ENCODE assay signal across 13 mouse cellular contexts in genomic region chr11:40713858-40714257, GRCm38 (mm10). TPM values are rescaled to one million over a fixed set of nuclear protein-coding genes. Genes with fewer than 3 reads are reported as not detected.
DNase-seq lines count a peak whose midpoint lies in the region; ATAC-seq lines count a peak whose summit lies in the region.
"Had no signal": no experiment of that assay in that cellular context is flagged by ENCODE, and none has a peak within 500 bp of the region (broad histone marks: within the 10 kb centered on the region; RNA-seq: fewer than 3 reads in every experiment).

No protein-coding gene starts in this region.

- 80% methylated on average over 8 of the region's 8 CpGs for WGBS in kidney, embryonic 16.5 days
- WGBS in hindbrain, embryonic 13.5 days: 85% methylated on average over 8 of the region's 8 CpGs

- H3K9me3 ChIP-seq in kidney, embryonic 16.5 days (ENCODE audit: low read length): no peaks in the 10 kb centered on the region
- H3K9me3 ChIP-seq in hindbrain, embryonic 13.5 days: no peaks in the 10 kb centered on the region
- H3K9me3 ChIP-seq: heart, embryonic 15.5 days; midbrain, embryonic 13.5 days; neural tube, embryonic 15.5 days had no signal

- no peak overlapping the region for H3K9ac ChIP-seq in kidney, embryonic 16.5 days (replicated peaks; ENCODE audit: low read length)
- H3K9ac ChIP-seq in hindbrain, embryonic 13.5 days: no peak overlapping the region
- H3K9ac ChIP-seq: heart, embryonic 15.5 days; liver, embryonic 14.5 days; midbrain, embryonic 13.5 days; neural tube, embryonic 15.5 days had no signal

- H3K4me1 ChIP-seq in kidney, embryonic 16.5 days (ENCODE audit: insufficient read depth, low read length): no peaks in the 10 kb centered on the region
- H3K4me1 ChIP-seq in hindbrain, embryonic 13.5 days (replicated peaks): no peaks in the 10 kb centered on the region
- H3K4me1 ChIP-seq: heart, embryonic 15.5 days; midbrain, embryonic 13.5 days; neural tube, embryonic 15.5 days had no signal

- H3K27me3 ChIP-seq in kidney, embryonic 16.5 days (ENCODE audit: insufficient read depth, low read length): no peaks in the 10 kb centered on the region
- no peaks in the 10 kb centered on the region for H3K27me3 ChIP-seq in hindbrain, embryonic 13.5 days
- H3K27me3 ChIP-seq: heart, embryonic 15.5 days; midbrain, embryonic 13.5 days; neural tube, embryonic 15.5 days had no signal

- H3K36me3 ChIP-seq in kidney, embryonic 16.5 days (ENCODE audit: insufficient read depth, low read length): peaks cover 62% of the 10 kb centered on the region
- H3K36me3 ChIP-seq in hindbrain, embryonic 13.5 days: peaks cover 7% of the 10 kb centered on the region; the same call in 1 of the 2 replicates
- H3K36me3 ChIP-seq: neural tube, embryonic 15.5 days had no signal

- H3K4me3 ChIP-seq in kidney, embryonic 16.5 days (ENCODE audit: low read length): no peak overlapping the region
- H3K4me3 ChIP-seq in hindbrain, embryonic 13.5 days: no peak overlapping the region
- H3K4me3 ChIP-seq: heart, embryonic 15.5 days; midbrain, embryonic 13.5 days; neural tube, embryonic 15.5 days had no signal

- no peak overlapping the region for H3K4me2 ChIP-seq in kidney, embryonic 16.5 days (replicated peaks; ENCODE audit: low read depth, low read length)
- H3K4me2 ChIP-seq in hindbrain, embryonic 13.5 days: no peak overlapping the region
- H3K4me2 ChIP-seq: heart, embryonic 15.5 days; midbrain, embryonic 13.5 days; neural tube, embryonic 15.5 days had no signal

- peak; percentile 32 for DNase-seq in adrenal gland, adult 2 months
- DNase-seq in adrenal gland, postnatal 4 days (ENCODE audit: low spot score in 2 of 2): no peak
- peak; percentile 53 for DNase-seq in kidney, postnatal 10 days
- peak; percentile 34 for DNase-seq in urinary bladder, postnatal 14 days (ENCODE audit: low spot score)
- DNase-seq in urinary bladder, adult 2 months (ENCODE audit: low spot score): no peak
- DNase-seq in left cerebral cortex, adult 8-10 months (ENCODE audit: low spot score in 2 of 2): no peak
- DNase-seq: spleen, adult 18-20 months had no signal

- no peak for ATAC-seq in kidney, embryonic 16.5 days (ENCODE audit: low FRiP score, low TSS enrichment)
- ATAC-seq in hindbrain, embryonic 13.5 days (ENCODE audit: low FRiP score): no peak
- ATAC-seq: midbrain, embryonic 13.5 days had no signal

- no peak overlapping the region for H3K27ac ChIP-seq in kidney, embryonic 16.5 days (ENCODE audit: low read length)
- H3K27ac ChIP-seq in hindbrain, embryonic 13.5 days: no peak overlapping the region
- H3K27ac ChIP-seq: heart, embryonic 15.5 days; liver, embryonic 14.5 days; midbrain, embryonic 13.5 days; neural tube, embryonic 15.5 days had no signal

RNA-seq across cellular contexts. Expression of gene Mat2b, which starts 18.9 kb away (rescaled TPM):
- 10 to 100 TPM; 61.3 to 92.1 TPM for total RNA-seq in adrenal gland, adult 2 months (2021)
- 22.9 and 28.7 TPM in 2 replicates for polyA plus RNA-seq in adrenal gland, adult 2 months (2012; rRNA removed)
- 100 to 1,000 TPM; 106 to 109 TPM for total RNA-seq in adrenal gland, postnatal 4 days (2021)
- 115 TPM in 2 replicates for polyA plus RNA-seq in kidney, embryonic 16.5 days (2015; fragmentation: Nextera tagmentation; extraction: Ambion mirVana)
- polyA plus RNA-seq in urinary bladder, adult 2 months (2012; rRNA removed): 93.8 and 101 TPM in 2 replicates
- 100 to 1,000 TPM; 149 to 173 (median 160) TPM for total RNA-seq in left cerebral cortex, adult 8-10 months (2022)
- 65.8 and 70.0 TPM in 2 replicates for polyA plus RNA-seq in hindbrain, embryonic 13.5 days (2015; fragmentation: Nextera tagmentation; extraction: Ambion mirVana)

RNA-seq across cellular contexts. Expression of gene Hmmr, which starts 19.4 kb away (rescaled TPM):
- 1 to 10 TPM in 1 of 2 experiments, under 1 TPM in 1; 0.76 to 1.4 TPM for total RNA-seq in adrenal gland, adult 2 months (2021)
- polyA plus RNA-seq in adrenal gland, adult 2 months (2012; rRNA removed): 0.32 and 0.47 TPM in 2 replicates
- total RNA-seq in adrenal gland, postnatal 4 days (2021): 10 to 100 TPM; 13.0 to 14.3 TPM
- polyA plus RNA-seq in kidney, embryonic 16.5 days (2015; fragmentation: Nextera tagmentation; extraction: Ambion mirVana): 43.2 and 49.1 TPM in 2 replicates
- 0.99 and 1.2 TPM in 2 replicates for polyA plus RNA-seq in urinary bladder, adult 2 months (2012; rRNA removed)
- under 1 TPM; 0.32 to 0.49 (median 0.42) TPM for total RNA-seq in left cerebral cortex, adult 8-10 months (2022)
- polyA plus RNA-seq in hindbrain, embryonic 13.5 days (2015; fragmentation: Nextera tagmentation; extraction: Ambion mirVana): 10.0 and 11.2 TPM in 2 replicates

RNA-seq across cellular contexts. Expression of gene Nudcd2, which starts 19.6 kb away (rescaled TPM):
- 10 to 100 TPM; 21.1 to 25.2 TPM for total RNA-seq in adrenal gland, adult 2 months (2021)
- polyA plus RNA-seq in adrenal gland, adult 2 months (2012; rRNA removed): 22.0 and 27.2 TPM in 2 replicates
- total RNA-seq in adrenal gland, postnatal 4 days (2021): 10 to 100 TPM; 41.6 to 48.3 TPM
- polyA plus RNA-seq in kidney, embryonic 16.5 days (2015; fragmentation: Nextera tagmentation; extraction: Ambion mirVana): 161 and 170 TPM in 2 replicates
- polyA plus RNA-seq in urinary bladder, adult 2 months (2012; rRNA removed): 23.5 and 24.1 TPM in 2 replicates
- total RNA-seq in left cerebral cortex, adult 8-10 months (2022): 10 to 100 TPM; 15.9 to 22.0 (median 18.8) TPM
- polyA plus RNA-seq in hindbrain, embryonic 13.5 days (2015; fragmentation: Nextera tagmentation; extraction: Ambion mirVana): 74.8 and 79.1 TPM in 2 replicates

RNA-seq across cellular contexts. Expression of gene Ccng1, which starts 41.3 kb away (rescaled TPM):
- total RNA-seq in adrenal gland, adult 2 months (2021): 10 to 100 TPM; 68.0 to 71.7 TPM
- 17.2 and 17.7 TPM in 2 replicates for polyA plus RNA-seq in adrenal gland, adult 2 months (2012; rRNA removed)
- 10 to 100 TPM; 47.3 to 47.7 TPM for total RNA-seq in adrenal gland, postnatal 4 days (2021)
- polyA plus RNA-seq in kidney, embryonic 16.5 days (2015; fragmentation: Nextera tagmentation; extraction: Ambion mirVana): 44.3 and 45.2 TPM in 2 replicates
- 53.0 and 66.9 TPM in 2 replicates for polyA plus RNA-seq in urinary bladder, adult 2 months (2012; rRNA removed)
- total RNA-seq in left cerebral cortex, adult 8-10 months (2022): 10 to 100 TPM; 61.2 to 67.9 (median 66.6) TPM
- polyA plus RNA-seq in hindbrain, embryonic 13.5 days (2015; fragmentation: Nextera tagmentation; extraction: Ambion mirVana): 36.7 and 38.7 TPM in 2 replicates

Comparison
In these comparisons a context has a peak if more than half of its experiments do, and no peak if none do; other contexts are left out.
1. DNase-seq: peak in adrenal gland, adult 2 months (single experiment), kidney, postnatal 10 days (single experiment) and urinary bladder, postnatal 14 days (single experiment); none in adrenal gland, postnatal 4 days (0 of 2), urinary bladder, adult 2 months (single experiment) and left cerebral cortex, adult 8-10 months (0 of 2).